Mouse (Mus musculus) gastrocnemius, postnatal 4 days (tissue): ENCODE results near the gene Olfr1228. TPM values are rescaled to one million over a fixed set of nuclear protein-coding genes. Genes with fewer than 3 reads are reported as not detected.

Experiments used
- DNase-seq, 2 experiments: peaks; one replicate each; pipeline ENCODE4 v3.0.0; 2021 to 2022; ENCODE audit warnings: low spot score in 2 of 2, mixed read lengths in 2 of 2
- long read RNA-seq, 2 experiments: library from polyadenylated mRNA; stranded (forward); transcript quantifications; one replicate each; pipeline ENCODE4 v2.0.0; 2021
- total RNA-seq, 2 experiments: library from RNA; stranded (reverse); gene quantifications; 2 replicates each; pipeline ENCODE4 v1.2.3; 2021

Gene Olfr1228
- total RNA-seq, result not detected
- long read RNA-seq, experiment 1, result 0 reads
- long read RNA-seq, experiment 2, result 0 reads

GRCm38 (mm10) chr2:89253962-89254361 is at the start of gene Olfr1228:
TSS of gene Olfr1228 (minus strand) at chr2:89254062.
- DNase-seq, result no peak

- DNase-seq, result no peak
These were observed 43.3 kb upstream of the Olfr1228 start, which contains the start of gene Olfr1230 for GRCm38 (mm10) chr2:89297168-89297567. TSS of gene Olfr1230 (minus strand) at chr2:89297268.

DNA sequence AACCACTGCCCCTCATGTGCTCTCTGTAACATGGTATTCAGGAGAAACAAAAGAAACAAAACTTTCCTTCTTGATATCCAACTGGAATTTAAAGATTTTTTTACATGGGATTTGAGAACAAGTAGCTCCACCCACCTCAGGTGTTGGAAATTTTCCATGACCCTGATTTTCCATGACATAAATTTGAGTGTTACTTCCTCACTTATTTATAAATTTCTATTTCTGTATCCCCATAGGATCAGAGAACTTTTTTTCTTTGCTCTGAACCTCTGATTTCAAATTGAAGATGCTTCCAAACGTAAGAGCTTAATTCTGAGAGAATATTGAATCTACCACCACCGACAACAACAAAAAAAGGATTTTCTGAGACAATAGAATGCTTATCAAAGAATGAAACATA is 34.1 kb upstream of the Olfr1228 start, which contains the start of gene Olfr1229:
Olfr1229 (minus strand) TSS at position 101 of the 400 bp plus-strand sequence.
- no peak for DNase-seq

DNA sequence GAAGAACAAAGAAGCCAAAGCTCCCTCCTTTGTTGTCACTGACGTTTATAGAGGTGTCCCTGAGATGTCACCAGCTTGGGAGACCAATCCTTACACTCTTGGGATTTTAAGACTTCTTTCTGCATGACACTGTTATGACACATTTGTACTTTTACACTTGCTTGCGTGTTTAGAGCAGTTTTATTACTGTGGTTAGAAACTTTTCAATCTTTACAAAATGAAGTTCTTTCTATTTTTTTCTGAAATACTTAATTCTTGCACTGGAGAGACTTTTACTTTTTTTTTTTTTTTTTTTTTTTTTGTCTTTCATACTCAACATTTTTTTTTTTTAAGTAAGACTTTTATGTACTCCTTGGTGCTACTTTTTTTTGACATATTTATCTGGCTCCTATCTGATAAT is 53.9 kb downstream of the Olfr1228 start, which contains the start of gene Olfr1226:
Olfr1226 (minus strand) TSS at position 101 of the 400 bp plus-strand sequence.
- DNase-seq, result no peak

Other genes with a start within 250 kb of the Olfr1228 start
- not detected for gene Olfr1215, start 247.1 kb downstream of the Olfr1228 start, total RNA-seq
- gene Olfr1216, start 235.7 kb downstream of the Olfr1228 start, total RNA-seq, result not detected
- gene Olfr1217, start 222.0 kb downstream of the Olfr1228 start, total RNA-seq, result not detected
- gene Olfr1218, start 192.9 kb downstream of the Olfr1228 start, total RNA-seq, result not detected
- gene Olfr1219, start 170.5 kb downstream of the Olfr1228 start, total RNA-seq, result not detected
- gene Olfr1220, start 147.2 kb downstream of the Olfr1228 start, total RNA-seq, result not detected
- gene Olfr1221, start 136.8 kb downstream of the Olfr1228 start, total RNA-seq, result not detected
- not detected for gene Olfr1222, start 121.0 kb downstream of the Olfr1228 start, total RNA-seq
- gene Olfr1223, start 102.5 kb downstream of the Olfr1228 start, total RNA-seq, result not detected
- gene Olfr1224-ps1, start 90.0 kb downstream of the Olfr1228 start, total RNA-seq, result not detected
- gene Olfr1225, start 79.4 kb downstream of the Olfr1228 start, total RNA-seq, result not detected
- not detected for gene Olfr1226, start 54.0 kb downstream of the Olfr1228 start, total RNA-seq
- not detected for gene Olfr1229, start 34.0 kb upstream of the Olfr1228 start, total RNA-seq
- gene Olfr1230, start 43.2 kb upstream of the Olfr1228 start, total RNA-seq, result not detected
- gene Olfr1231, start 53.0 kb upstream of the Olfr1228 start, total RNA-seq, result not detected
- gene Olfr1232, start 75.6 kb upstream of the Olfr1228 start, total RNA-seq, result not detected
- not detected for gene Olfr1233, start 88.3 kb upstream of the Olfr1228 start, total RNA-seq
- not detected for gene Olfr1234, start 110.8 kb upstream of the Olfr1228 start, total RNA-seq
- not detected for gene Olfr1238, start 155.6 kb upstream of the Olfr1228 start, total RNA-seq
- gene Olfr1239, start 166.3 kb upstream of the Olfr1228 start, total RNA-seq, result not detected
- not detected for gene Olfr1240, start 188.9 kb upstream of the Olfr1228 start, total RNA-seq
- gene Olfr1241, start 233.1 kb upstream of the Olfr1228 start, total RNA-seq, result not detected
- gene Olfr1242, start 244.3 kb upstream of the Olfr1228 start, total RNA-seq, result not detected